Mouse (Mus musculus) kidney, adult 18-20 months (tissue): ENCODE data around the gene Tmem200a.
A peak's percentile ranks its signal among the peaks of the same experiment; 100 is the strongest.

Experiments
- DNase-seq: peaks from one replicate; pipeline ENCODE4 v3.0.0; 2021

The Tmem200a gene

GRCm38 (mm10) chr10:26078521-26079142 is at the start of gene Tmem200a:
Gene Tmem200a, minus strand, starts transcription at chr10:26079052.
- DNase-seq: peak; percentile 22

GRCm38 (mm10) chr10:26119822-26120183 is 41.0 kb upstream of the Tmem200a start:
- no peak for DNase-seq

GRCm38 (mm10) chr10:26119067-26119821 is 40.4 kb upstream of the Tmem200a start:
- DNase-seq: no peak

GRCm38 (mm10) chr10:26114409-26114808 is 35.6 kb upstream of the Tmem200a start:
- no peak for DNase-seq

GRCm38 (mm10) chr10:26103330-26103982 is 24.6 kb upstream of the Tmem200a start:
- DNase-seq: no peak

GRCm38 (mm10) chr10:26082081-26082480 is 3.2 kb upstream of the Tmem200a start:
- no peak for DNase-seq

GRCm38 (mm10) chr10:26079678-26080077 is 826 bp upstream of the Tmem200a start:
- DNase-seq: no peak

GRCm38 (mm10) chr10:26077671-26078481 is 976 bp downstream of the Tmem200a start, which contains the start of gene Gm9767:
Gene Gm9767, plus strand, starts transcription at chr10:26078255.
- no peak for DNase-seq

GRCm38 (mm10) chr10:26076949-26077348 is 1.9 kb downstream of the Tmem200a start:
- DNase-seq: no peak

- DNase-seq: no peak
Observed at GRCm38 (mm10) chr10:26071986-26072385, 6.9 kb downstream of the Tmem200a start.

GRCm38 (mm10) chr10:26063071-26063470 is 15.8 kb downstream of the Tmem200a start:
- no peak for DNase-seq

GRCm38 (mm10) chr10:26059662-26060307 is 19.1 kb downstream of the Tmem200a start:
- DNase-seq: no peak

- no peak for DNase-seq
Observed at GRCm38 (mm10) chr10:26051177-26051576, 27.7 kb downstream of the Tmem200a start.

GRCm38 (mm10) chr10:26034931-26035330 is 43.9 kb downstream of the Tmem200a start:
- no peak for DNase-seq

GRCm38 (mm10) chr10:26018740-26019139 is 60.1 kb downstream of the Tmem200a start:
- DNase-seq: no peak

GRCm38 (mm10) chr10:26014298-26014697 is 64.6 kb downstream of the Tmem200a start:
- no peak for DNase-seq

- DNase-seq: no peak
Observed at GRCm38 (mm10) chr10:26008948-26009347, 69.9 kb downstream of the Tmem200a start.

- DNase-seq: no peak
Observed at GRCm38 (mm10) chr10:26005471-26005870, 73.4 kb downstream of the Tmem200a start.

- DNase-seq: no peak
Observed at GRCm38 (mm10) chr10:26000893-26001292, 78.0 kb downstream of the Tmem200a start.

- no peak for DNase-seq
Observed at GRCm38 (mm10) chr10:25999291-25999930, 79.4 kb downstream of the Tmem200a start.

GRCm38 (mm10) chr10:25984056-25984455 is 94.8 kb downstream of the Tmem200a start:
- DNase-seq: no peak

- DNase-seq: no peak
Observed at GRCm38 (mm10) chr10:25982617-25983016, 96.2 kb downstream of the Tmem200a start.
